Mouse (Mus musculus): ENCODE measurements around the gene Slc24a4. TPM values are rescaled to one million over a fixed set of nuclear protein-coding genes. Genes with fewer than 3 reads are reported as not detected.
"Not testable (repeated sequence)": the region's sequence is repeated elsewhere in the genome, so short reads cannot be mapped to it uniquely, and the experiment has no call there.

The Slc24a4 gene
- total and polyA plus RNA-seq, 2 experiments: not detected

- DNase-seq (ENCODE audit: extremely low read depth, low read depth, low spot score): no peak
- H3K27me3 ChIP-seq (ENCODE audit: control insufficient read depth, insufficient read depth, low read length): no peaks in the 10 kb centered on the region
Observed at GRCm38 (mm10) chr12:102263249-102263648, 134.7 kb downstream of the Slc24a4 start.

DNA sequence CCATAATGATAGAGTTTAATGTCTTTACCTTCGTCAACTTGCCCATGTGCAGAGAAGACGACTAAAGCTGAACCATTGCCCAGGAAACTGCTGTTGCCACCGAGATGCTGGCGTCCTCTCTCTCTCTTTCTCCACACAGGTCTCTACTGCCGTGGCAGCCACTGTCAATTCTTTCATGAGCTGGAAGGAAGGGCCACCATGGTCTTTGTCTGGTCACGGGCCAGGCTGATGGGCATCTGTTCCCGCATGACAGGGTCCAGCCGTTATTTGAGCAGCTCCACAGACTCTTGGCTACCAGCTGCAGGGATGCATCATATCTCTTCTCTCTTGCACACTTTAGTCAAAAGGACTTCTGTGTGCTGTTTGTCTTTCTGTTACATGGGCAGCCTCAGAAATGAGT, 137.9 kb downstream of the Slc24a4 start:
- no peaks in the 10 kb centered on the region for H3K79me2 ChIP-seq (ENCODE audit: control insufficient read depth, insufficient read depth, low read length)
- no peaks in the 10 kb centered on the region for H3K27me3 ChIP-seq (ENCODE audit: control insufficient read depth, insufficient read depth, low read length)
- no peak for DNase-seq (ENCODE audit: extremely low read depth, low read depth, low spot score)
- no peak overlapping the region for H3K27ac ChIP-seq (replicated peaks; ENCODE audit: insufficient read depth, low read depth, low read length)
- TF ChIP-seq POLR2A (IDR thresholded peaks at IDR 0.05; ENCODE audit: extremely low read depth, insufficient read depth, low read length) (no peak), CTCF (IDR thresholded peaks at IDR 0.05; ENCODE audit: low read depth, low read length) (no peak)
- no peak overlapping the region for H3K9ac ChIP-seq (ENCODE audit: low read depth, low read length)
- no peak overlapping the region for H3K4me3 ChIP-seq (ENCODE audit: insufficient read depth, low read depth, low read length)
- H3K36me3 ChIP-seq (ENCODE audit: control insufficient read depth, insufficient read depth, low read length): no peaks in the 10 kb centered on the region
- 92% methylated on average over 8 of the region's 8 CpGs for WGBS
- H3K4me1 ChIP-seq (ENCODE audit: control insufficient read depth, insufficient read depth, low read length): peaks cover 7% of the 10 kb centered on the region

More at GRCm38 (mm10) chr12:102263249-102263648, 134.7 kb downstream of the Slc24a4 start:
- Histone ChIP-seq H3K79me2 (ENCODE audit: control insufficient read depth, insufficient read depth, low read length) (no peaks in the 10 kb centered on the region), H3K4me1 (ENCODE audit: control insufficient read depth, insufficient read depth, low read length) (no peaks in the 10 kb centered on the region; the same call in 1 of the 2 replicates), H3K36me3 (ENCODE audit: control insufficient read depth, insufficient read depth, low read length) (no peaks in the 10 kb centered on the region), H3K9ac (ENCODE audit: low read depth, low read length) (no peak overlapping the region), H3K4me3 (ENCODE audit: insufficient read depth, low read depth, low read length) (no peak overlapping the region), H3K27ac (replicated peaks; ENCODE audit: insufficient read depth, low read depth, low read length) (no peak overlapping the region)
- no peak for TF ChIP-seq CTCF (IDR thresholded peaks at IDR 0.05; ENCODE audit: low read depth, low read length)
- no peak for TF ChIP-seq POLR2A (IDR thresholded peaks at IDR 0.05; ENCODE audit: extremely low read depth, insufficient read depth, low read length)

DNA sequence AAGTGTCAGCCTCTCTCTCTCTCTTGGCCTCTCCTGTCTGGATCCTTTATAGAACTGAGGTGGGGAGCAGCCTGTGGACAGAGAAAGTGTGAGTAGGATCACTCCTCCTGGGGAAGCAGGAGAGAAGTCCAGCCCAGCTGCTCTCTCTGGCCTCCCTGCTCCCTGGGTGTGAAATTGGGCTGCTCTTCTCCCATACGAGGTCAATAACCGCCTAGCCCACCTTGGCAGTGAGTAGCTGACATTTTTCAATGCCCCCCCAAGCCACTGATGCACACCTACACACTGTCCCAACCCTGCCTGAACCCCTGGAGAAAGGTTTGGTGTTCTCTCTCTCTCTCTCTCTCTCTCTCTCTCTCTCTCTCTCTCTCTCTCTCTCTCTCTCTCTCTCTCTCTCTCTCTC, 140.6 kb downstream of the Slc24a4 start:
- WGBS: 60% methylated on average over 2 of the region's 2 CpGs
- DNase-seq (ENCODE audit: extremely low read depth, low read depth, low spot score): no peak
- Histone ChIP-seq H3K9ac (ENCODE audit: low read depth, low read length) (no peak overlapping the region), H3K4me3 (ENCODE audit: insufficient read depth, low read depth, low read length) (no peak overlapping the region), H3K4me1 (ENCODE audit: control insufficient read depth, insufficient read depth, low read length) (peaks cover 10% of the 10 kb centered on the region), H3K79me2 (ENCODE audit: control insufficient read depth, insufficient read depth, low read length) (no peaks in the 10 kb centered on the region), H3K36me3 (ENCODE audit: control insufficient read depth, insufficient read depth, low read length) (no peaks in the 10 kb centered on the region), H3K27ac (replicated peaks; ENCODE audit: insufficient read depth, low read depth, low read length) (no peak overlapping the region), H3K27me3 (ENCODE audit: control insufficient read depth, insufficient read depth, low read length) (no peaks in the 10 kb centered on the region)
- TF ChIP-seq POLR2A (IDR thresholded peaks at IDR 0.05; ENCODE audit: extremely low read depth, insufficient read depth, low read length) (no peak), CTCF (IDR thresholded peaks at IDR 0.05; ENCODE audit: low read depth, low read length) (no peak)

GRCm38 (mm10) chr12:102270776-102271405, 142.4 kb downstream of the Slc24a4 start:
- WGBS: 54% methylated on average over 6 of the region's 6 CpGs
- no peak for TF ChIP-seq POLR2A (IDR thresholded peaks at IDR 0.05; ENCODE audit: extremely low read depth, insufficient read depth, low read length)
- Histone ChIP-seq H3K79me2 (ENCODE audit: control insufficient read depth, insufficient read depth, low read length) (no peaks in the 10 kb centered on the region), H3K9ac (ENCODE audit: low read depth, low read length) (no peak overlapping the region), H3K27ac (replicated peaks; ENCODE audit: insufficient read depth, low read depth, low read length) (peak overlapping the region; percentile 72), H3K4me3 (ENCODE audit: insufficient read depth, low read depth, low read length) (no peak overlapping the region), H3K4me1 (ENCODE audit: control insufficient read depth, insufficient read depth, low read length) (peaks cover 11% of the 10 kb centered on the region), H3K27me3 (ENCODE audit: control insufficient read depth, insufficient read depth, low read length) (no peaks in the 10 kb centered on the region), H3K36me3 (ENCODE audit: control insufficient read depth, insufficient read depth, low read length) (no peaks in the 10 kb centered on the region)
- peak; percentile 79 for DNase-seq (ENCODE audit: extremely low read depth, low read depth, low spot score)

GRCm38 (mm10) chr12:102271447-102271846, 142.9 kb downstream of the Slc24a4 start:
- Histone ChIP-seq H3K27ac (replicated peaks; ENCODE audit: insufficient read depth, low read depth, low read length) (peak overlapping the region; percentile 72), H3K4me3 (ENCODE audit: insufficient read depth, low read depth, low read length) (no peak overlapping the region), H3K9ac (ENCODE audit: low read depth, low read length) (no peak overlapping the region), H3K27me3 (ENCODE audit: control insufficient read depth, insufficient read depth, low read length) (no peaks in the 10 kb centered on the region), H3K79me2 (ENCODE audit: control insufficient read depth, insufficient read depth, low read length) (no peaks in the 10 kb centered on the region), H3K36me3 (ENCODE audit: control insufficient read depth, insufficient read depth, low read length) (no peaks in the 10 kb centered on the region), H3K4me1 (ENCODE audit: control insufficient read depth, insufficient read depth, low read length) (peaks cover 12% of the 10 kb centered on the region)
- DNase-seq (ENCODE audit: extremely low read depth, low read depth, low spot score): peak; percentile 98
- WGBS: 15% methylated on average over 4 of the region's 4 CpGs
- TF ChIP-seq POLR2A (IDR thresholded peaks at IDR 0.05; ENCODE audit: extremely low read depth, insufficient read depth, low read length) (no peak), CTCF (IDR thresholded peaks at IDR 0.05; ENCODE audit: low read depth, low read length) (no peak)

GRCm38 (mm10) chr12:102275833-102276443, 147.4 kb downstream of the Slc24a4 start:
- DNase-seq (ENCODE audit: extremely low read depth, low read depth, low spot score): peak; percentile 97
- WGBS: 24% methylated on average over 7 of the region's 7 CpGs

DNA sequence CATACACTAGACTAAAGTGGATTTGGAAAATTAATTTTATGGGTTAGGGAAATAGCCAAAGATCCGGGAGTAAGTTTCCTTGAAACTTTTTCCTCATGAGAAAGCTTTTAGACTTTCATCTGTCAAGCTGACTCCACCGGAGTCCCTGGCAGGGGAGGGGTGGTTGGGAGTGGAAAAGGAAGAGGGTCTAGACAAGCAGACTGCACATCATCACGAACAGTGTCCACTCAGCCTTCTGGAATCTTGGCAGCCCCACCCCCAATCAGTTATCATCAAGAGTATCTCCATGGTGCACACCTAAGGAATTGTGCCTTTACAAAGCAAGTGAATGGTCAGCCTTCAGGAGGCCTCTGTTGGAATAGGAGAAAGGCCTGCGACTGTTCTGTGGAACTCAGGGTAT, 151.8 kb downstream of the Slc24a4 start:
- H3K4me1 ChIP-seq (ENCODE audit: control insufficient read depth, insufficient read depth, low read length); H3K9ac ChIP-seq (ENCODE audit: low read depth, low read length); H3K27me3 ChIP-seq (ENCODE audit: control insufficient read depth, insufficient read depth, low read length); H3K36me3 ChIP-seq (ENCODE audit: control insufficient read depth, insufficient read depth, low read length); H3K27ac ChIP-seq (replicated peaks; ENCODE audit: insufficient read depth, low read depth, low read length); DNase-seq (ENCODE audit: extremely low read depth, low read depth, low spot score); H3K4me3 ChIP-seq (ENCODE audit: insufficient read depth, low read depth, low read length); H3K79me2 ChIP-seq (ENCODE audit: control insufficient read depth, insufficient read depth, low read length): not testable (repeated sequence)
- WGBS: 89% methylated on average over 4 of the region's 4 CpGs

More at GRCm38 (mm10) chr12:102275833-102276443, 147.4 kb downstream of the Slc24a4 start:
- no peaks in the 10 kb centered on the region for H3K79me2 ChIP-seq (ENCODE audit: control insufficient read depth, insufficient read depth, low read length)
- no peak overlapping the region for H3K4me3 ChIP-seq (ENCODE audit: insufficient read depth, low read depth, low read length)
- no peaks in the 10 kb centered on the region for H3K36me3 ChIP-seq (ENCODE audit: control insufficient read depth, insufficient read depth, low read length)
- H3K27ac ChIP-seq (replicated peaks; ENCODE audit: insufficient read depth, low read depth, low read length): no peak overlapping the region
- peaks cover 8% of the 10 kb centered on the region for H3K4me1 ChIP-seq (ENCODE audit: control insufficient read depth, insufficient read depth, low read length)
- no peak for TF ChIP-seq POLR2A (IDR thresholded peaks at IDR 0.05; ENCODE audit: extremely low read depth, insufficient read depth, low read length)
- no peaks in the 10 kb centered on the region for H3K27me3 ChIP-seq (ENCODE audit: control insufficient read depth, insufficient read depth, low read length)
- H3K9ac ChIP-seq (ENCODE audit: low read depth, low read length): no peak overlapping the region
